Mouse (Mus musculus): ENCODE results near the gene Atxn7l1. TPM values are rescaled to one million over a fixed set of nuclear protein-coding genes. Genes with fewer than 3 reads are reported as not detected.

Gene Atxn7l1
- 18.2 and 21.1 TPM in 2 replicates for polyA plus RNA-seq (2014; fragmentation: Nextera tagmentation; extraction: Ambion mirVana)

- WGBS, result under 1% methylated on average over 45 of the region's 54 CpGs
- DNase-seq (ENCODE audit: low spot score), result peak; percentile 95
- peak within 1 kb of the TSS; percentile 91 for H3K4me2 ChIP-seq (ENCODE audit: low read length)
- peak; percentile 95 for ATAC-seq (replicated peaks; ENCODE audit: low FRiP score, low TSS enrichment, low read depth)
- H3K36me3 ChIP-seq (ENCODE audit: control insufficient read depth, insufficient read depth, low read length), result no peaks in the 10 kb centered on the region
- H3K27me3 ChIP-seq (replicated peaks; ENCODE audit: control insufficient read depth, insufficient read depth, low read length), result 0 out of 2 replicates have a peak, but pooled peaks cover 5% of the 10 kb centered on the region
- peak within 1 kb of the TSS; percentile 75 for H3K27ac ChIP-seq (ENCODE audit: low read depth)
- peaks cover 13% of the 10 kb centered on the region for H3K4me1 ChIP-seq (replicated peaks; ENCODE audit: control insufficient read depth, insufficient read depth, low read length)
- H3K9me3 ChIP-seq (ENCODE audit: control insufficient read depth, low read length), result no peaks in the 10 kb centered on the region
- peak within 1 kb of the TSS; percentile 81 for H3K4me3 ChIP-seq (ENCODE audit: low read depth, low read length)
- peak within 1 kb of the TSS; percentile 88 for H3K9ac ChIP-seq (ENCODE audit: low read length)
These were observed at the start of gene Atxn7l1 for GRCm38 (mm10) chr12:33147497-33148267. Gene Atxn7l1, plus strand, starts transcription at chr12:33147693.

DNA sequence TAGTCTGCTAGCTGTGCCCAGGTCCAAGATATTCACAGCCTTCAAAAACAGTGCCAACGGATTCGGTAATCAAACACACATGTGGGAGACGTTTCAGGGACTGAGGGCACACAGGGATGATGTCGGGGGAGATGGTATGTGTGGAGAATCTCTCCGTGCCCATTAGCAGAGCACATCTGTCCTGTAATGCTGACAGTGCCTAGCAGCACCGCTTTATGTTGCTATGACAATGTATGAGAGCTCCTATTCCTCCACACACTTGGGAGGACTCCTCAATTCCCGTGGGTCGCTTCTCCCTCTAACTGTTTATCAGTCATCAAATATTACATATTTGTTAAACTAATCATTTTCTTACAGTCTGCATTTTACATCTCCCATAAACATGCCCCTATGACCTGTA is 45.9 kb upstream of the Atxn7l1 start:
- Histone ChIP-seq H3K9me3 (ENCODE audit: control insufficient read depth, low read length) (no peaks in the 10 kb centered on the region), H3K4me2 (ENCODE audit: low read length) (0 out of 2 replicates have a peak overlapping the region, but pooled peaks have one; percentile 29), H3K4me3 (ENCODE audit: low read depth, low read length) (no peak overlapping the region), H3K36me3 (ENCODE audit: control insufficient read depth, insufficient read depth, low read length) (no peaks in the 10 kb centered on the region), H3K27me3 (replicated peaks; ENCODE audit: control insufficient read depth, insufficient read depth, low read length) (no peaks in the 10 kb centered on the region), H3K27ac (ENCODE audit: low read depth) (peak overlapping the region; percentile 69), H3K4me1 (replicated peaks; ENCODE audit: control insufficient read depth, insufficient read depth, low read length) (peaks cover 22% of the 10 kb centered on the region), H3K9ac (ENCODE audit: low read length) (no peak overlapping the region)
- ATAC-seq (replicated peaks; ENCODE audit: low FRiP score, low TSS enrichment, low read depth) (no peak), DNase-seq (ENCODE audit: low spot score) (no peak)
- WGBS, result 52% methylated on average over 8 of the region's 8 CpGs

DNA sequence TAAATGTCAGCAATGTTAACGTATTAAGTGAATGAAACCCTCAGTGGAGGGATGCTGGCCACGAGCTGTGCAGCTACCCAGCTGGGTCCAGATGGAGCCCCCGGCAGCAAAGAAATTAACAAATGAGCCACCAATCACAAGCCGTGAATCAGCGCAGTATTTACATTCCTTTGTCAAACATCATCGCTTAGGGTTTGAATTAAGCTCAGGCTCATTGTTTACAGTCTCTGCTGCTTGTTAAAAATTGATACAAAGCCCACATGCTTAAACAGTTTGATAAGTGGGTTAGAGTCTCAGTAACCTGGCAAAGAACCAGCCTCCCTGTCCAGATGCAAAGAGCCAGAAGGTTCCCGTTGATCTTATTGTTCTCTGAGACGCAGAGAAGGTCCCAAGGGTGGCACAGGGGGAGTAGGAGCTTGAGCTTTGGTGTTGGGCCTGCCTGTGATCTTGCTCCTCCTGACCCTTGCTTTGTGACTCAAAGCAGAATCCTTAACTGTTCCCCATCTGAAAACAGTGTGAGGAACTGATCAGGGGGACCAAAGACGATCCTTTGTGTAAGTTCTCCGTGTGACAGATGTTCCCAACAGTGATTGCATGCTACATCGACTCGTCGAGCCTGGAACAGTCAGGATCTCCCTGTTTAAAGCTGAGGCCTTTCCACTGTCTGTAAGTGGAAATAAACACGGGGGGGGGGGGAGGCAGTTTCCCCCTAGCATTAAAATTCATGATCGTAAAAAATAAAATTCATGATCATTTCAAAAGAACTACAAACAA is 45.0 kb upstream of the Atxn7l1 start:
- H3K4me1 ChIP-seq (replicated peaks; ENCODE audit: control insufficient read depth, insufficient read depth, low read length), result peaks cover 22% of the 10 kb centered on the region
- H3K4me3 ChIP-seq (ENCODE audit: low read depth, low read length), result no peak overlapping the region
- H3K9ac ChIP-seq (ENCODE audit: low read length), result no peak overlapping the region
- no peaks in the 10 kb centered on the region for H3K36me3 ChIP-seq (ENCODE audit: control insufficient read depth, insufficient read depth, low read length)
- H3K9me3 ChIP-seq (ENCODE audit: control insufficient read depth, low read length), result no peaks in the 10 kb centered on the region
- WGBS, result 22% methylated on average over 15 of the region's 15 CpGs
- peak; percentile 64; the same call in 1 of the 2 replicates for ATAC-seq (replicated peaks; ENCODE audit: low FRiP score, low TSS enrichment, low read depth)
- H3K27me3 ChIP-seq (replicated peaks; ENCODE audit: control insufficient read depth, insufficient read depth, low read length), result no peaks in the 10 kb centered on the region
- peak; percentile 65 for DNase-seq (ENCODE audit: low spot score)
- peak overlapping the region; percentile 29; the same call in 1 of the 2 replicates for H3K4me2 ChIP-seq (ENCODE audit: low read length)
- H3K27ac ChIP-seq (ENCODE audit: low read depth), result peak overlapping the region; percentile 87

GRCm38 (mm10) chr12:33105724-33106123 is 41.8 kb upstream of the Atxn7l1 start:
- Histone ChIP-seq H3K27me3 (replicated peaks; ENCODE audit: control insufficient read depth, insufficient read depth, low read length) (no peaks in the 10 kb centered on the region), H3K4me1 (replicated peaks; ENCODE audit: control insufficient read depth, insufficient read depth, low read length) (peaks cover 30% of the 10 kb centered on the region), H3K27ac (ENCODE audit: low read depth) (no peak overlapping the region), H3K9ac (ENCODE audit: low read length) (no peak overlapping the region), H3K36me3 (ENCODE audit: control insufficient read depth, insufficient read depth, low read length) (no peaks in the 10 kb centered on the region), H3K4me2 (ENCODE audit: low read length) (no peak overlapping the region), H3K4me3 (ENCODE audit: low read depth, low read length) (no peak overlapping the region), H3K9me3 (ENCODE audit: control insufficient read depth, low read length) (no peaks in the 10 kb centered on the region)
- ATAC-seq (replicated peaks; ENCODE audit: low FRiP score, low TSS enrichment, low read depth) (no peak), DNase-seq (ENCODE audit: low spot score) (no peak)
- WGBS, result 61% methylated on average over 4 of the region's 4 CpGs

DNA sequence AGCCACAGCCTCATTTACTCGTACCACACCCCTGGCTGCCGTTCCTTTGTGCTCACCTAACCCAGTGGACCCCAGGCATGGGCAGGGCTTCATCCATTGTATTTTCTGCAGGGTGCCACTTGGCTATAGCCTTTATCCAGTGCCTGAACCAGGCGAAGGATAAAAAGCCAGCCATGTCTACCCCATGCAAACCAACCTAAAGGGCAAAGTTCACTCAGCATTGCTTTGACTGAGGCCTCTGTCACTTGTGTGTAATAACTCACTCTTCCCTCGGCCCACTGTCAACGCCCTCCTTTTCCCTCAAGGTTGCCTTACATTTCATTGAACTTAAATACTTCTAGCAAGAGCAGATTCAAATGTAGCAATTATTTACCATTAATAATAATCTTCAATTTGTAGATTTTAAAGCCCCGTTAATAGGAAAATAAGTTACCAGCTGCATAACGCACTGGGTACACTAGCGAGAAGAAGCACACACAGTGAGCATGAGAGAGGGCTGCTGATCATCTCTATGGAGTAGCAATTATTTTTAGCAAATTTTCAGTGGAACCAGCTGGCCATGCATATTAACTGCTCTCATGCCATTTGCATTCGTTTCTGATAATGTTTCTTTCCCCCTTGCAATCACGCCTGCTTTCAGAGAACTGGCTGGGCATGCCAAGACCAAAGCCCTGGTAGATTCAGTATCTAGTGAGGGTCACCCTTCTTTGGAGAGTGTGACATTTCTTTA is 40.9 kb upstream of the Atxn7l1 start:
- Histone ChIP-seq H3K9ac (ENCODE audit: low read length) (no peak overlapping the region), H3K36me3 (ENCODE audit: control insufficient read depth, insufficient read depth, low read length) (no peaks in the 10 kb centered on the region), H3K27me3 (replicated peaks; ENCODE audit: control insufficient read depth, insufficient read depth, low read length) (no peaks in the 10 kb centered on the region), H3K4me3 (ENCODE audit: low read depth, low read length) (no peak overlapping the region), H3K9me3 (ENCODE audit: control insufficient read depth, low read length) (no peaks in the 10 kb centered on the region), H3K27ac (ENCODE audit: low read depth) (no peak overlapping the region), H3K4me2 (ENCODE audit: low read length) (no peak overlapping the region), H3K4me1 (replicated peaks; ENCODE audit: control insufficient read depth, insufficient read depth, low read length) (peaks cover 35% of the 10 kb centered on the region)
- WGBS, result 75% methylated on average over 10 of the region's 10 CpGs
- ATAC-seq (replicated peaks; ENCODE audit: low FRiP score, low TSS enrichment, low read depth) (no peak), DNase-seq (ENCODE audit: low spot score) (no peak)

DNA sequence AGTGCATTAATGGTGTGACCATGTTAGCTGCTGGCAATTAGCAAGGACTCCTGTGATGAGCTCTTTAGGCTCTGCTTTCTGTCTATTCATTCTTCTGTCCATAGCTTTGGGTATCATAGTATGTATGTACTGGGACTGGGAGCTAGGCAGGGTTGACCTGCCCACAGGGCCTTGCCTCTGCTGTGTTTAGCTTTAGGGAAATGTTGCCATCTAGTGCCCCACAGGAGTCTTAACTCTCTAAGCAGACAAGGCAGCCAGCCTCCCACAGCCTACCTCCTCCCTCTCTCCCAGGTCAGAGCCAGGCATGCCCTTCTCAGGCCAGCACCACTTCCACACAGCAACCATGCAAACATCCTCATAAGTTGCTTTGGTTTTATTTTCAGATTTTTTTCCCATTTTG is 38.0 kb upstream of the Atxn7l1 start:
- no peak overlapping the region for H3K9ac ChIP-seq (ENCODE audit: low read length)
- H3K4me2 ChIP-seq (ENCODE audit: low read length), result no peak overlapping the region
- H3K27ac ChIP-seq (ENCODE audit: low read depth), result no peak overlapping the region
- peaks cover 16% of the 10 kb centered on the region for H3K4me1 ChIP-seq (replicated peaks; ENCODE audit: control insufficient read depth, insufficient read depth, low read length)
- H3K27me3 ChIP-seq (replicated peaks; ENCODE audit: control insufficient read depth, insufficient read depth, low read length), result no peaks in the 10 kb centered on the region
- H3K36me3 ChIP-seq (ENCODE audit: control insufficient read depth, insufficient read depth, low read length), result no peaks in the 10 kb centered on the region
- no peak for ATAC-seq (replicated peaks; ENCODE audit: low FRiP score, low TSS enrichment, low read depth)
- no peak overlapping the region for H3K4me3 ChIP-seq (ENCODE audit: low read depth, low read length)
- H3K9me3 ChIP-seq (ENCODE audit: control insufficient read depth, low read length), result no peaks in the 10 kb centered on the region
- DNase-seq (ENCODE audit: low spot score), result no peak

DNA sequence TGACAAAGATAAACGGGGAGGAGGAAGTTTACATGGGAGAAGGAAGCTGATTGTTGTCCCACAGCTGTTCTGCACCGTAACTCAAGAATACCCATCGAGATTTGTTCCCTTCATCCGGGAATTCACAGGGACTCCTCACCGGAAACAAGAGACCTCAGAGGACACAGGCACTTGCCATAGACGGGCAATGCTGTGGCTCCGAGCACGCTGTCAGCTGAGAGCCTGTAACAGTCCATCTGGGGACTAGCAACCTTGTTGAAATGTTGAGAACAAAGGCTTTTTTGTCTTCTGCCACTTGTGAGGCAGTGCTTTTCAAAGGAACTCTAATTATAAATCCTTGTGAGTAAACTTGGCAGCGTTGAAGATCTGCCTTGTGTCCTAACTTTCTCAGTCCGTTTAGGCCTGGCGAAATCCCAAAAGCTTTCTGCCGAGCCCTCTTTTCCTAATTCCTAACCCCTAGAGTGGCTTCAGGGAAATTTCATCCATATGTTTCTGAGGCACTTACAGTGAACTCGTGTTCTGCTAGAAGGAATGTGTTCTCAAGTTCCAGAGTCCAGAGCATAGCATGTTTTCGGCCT is 36.5 kb upstream of the Atxn7l1 start:
- H3K27ac ChIP-seq (ENCODE audit: low read depth), result peak overlapping the region; percentile 82
- WGBS, result 23% methylated on average over 14 of the region's 14 CpGs
- no peaks in the 10 kb centered on the region for H3K36me3 ChIP-seq (ENCODE audit: control insufficient read depth, insufficient read depth, low read length)
- peak; percentile 75 for DNase-seq (ENCODE audit: low spot score)
- H3K27me3 ChIP-seq (replicated peaks; ENCODE audit: control insufficient read depth, insufficient read depth, low read length), result no peaks in the 10 kb centered on the region
- H3K9ac ChIP-seq (ENCODE audit: low read length), result no peak overlapping the region
- ATAC-seq (replicated peaks; ENCODE audit: low FRiP score, low TSS enrichment, low read depth), result peak; percentile 36; the same call in 1 of the 2 replicates
- no peaks in the 10 kb centered on the region for H3K9me3 ChIP-seq (ENCODE audit: control insufficient read depth, low read length)
- H3K4me1 ChIP-seq (replicated peaks; ENCODE audit: control insufficient read depth, insufficient read depth, low read length), result peaks cover 16% of the 10 kb centered on the region
- H3K4me3 ChIP-seq (ENCODE audit: low read depth, low read length), result no peak overlapping the region
- peak overlapping the region; percentile 29; the same call in 1 of the 2 replicates for H3K4me2 ChIP-seq (ENCODE audit: low read length)
